Mouse (Mus musculus): ENCODE data around the gene Gm10772. TPM values are rescaled to one million over a fixed set of nuclear protein-coding genes. Genes with fewer than 3 reads are reported as not detected.
"Not testable (repeated sequence)": the region's sequence is repeated elsewhere in the genome, so short reads cannot be mapped to it uniquely, and the experiment has no call there.

The Gm10772 gene
- total RNA-seq (2022): not detected

DNA sequence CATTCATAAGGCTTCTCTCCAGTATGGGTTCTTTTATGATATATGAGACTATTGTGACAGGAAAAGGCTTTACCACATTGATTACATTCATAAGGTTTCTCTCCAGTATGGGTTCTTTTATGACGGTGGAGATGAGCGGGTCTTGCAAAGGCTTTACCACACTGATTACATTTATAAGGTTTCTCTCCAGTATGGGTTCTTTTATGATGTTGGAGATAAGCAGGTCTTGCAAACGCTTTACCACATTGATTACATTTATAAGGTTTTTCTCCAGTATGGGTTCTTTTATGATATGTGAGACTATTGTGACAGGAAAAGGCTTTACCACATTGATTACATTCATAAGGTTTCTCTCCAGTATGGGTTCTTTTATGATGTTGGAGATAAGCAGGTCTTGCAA, at the start of gene Gm10772:
Gene Gm10772, minus strand, starts transcription at position 101 of the 400 bp plus-strand sequence.
- DNase-seq (ENCODE audit: low spot score in 2 of 2): not testable (repeated sequence)

DNA sequence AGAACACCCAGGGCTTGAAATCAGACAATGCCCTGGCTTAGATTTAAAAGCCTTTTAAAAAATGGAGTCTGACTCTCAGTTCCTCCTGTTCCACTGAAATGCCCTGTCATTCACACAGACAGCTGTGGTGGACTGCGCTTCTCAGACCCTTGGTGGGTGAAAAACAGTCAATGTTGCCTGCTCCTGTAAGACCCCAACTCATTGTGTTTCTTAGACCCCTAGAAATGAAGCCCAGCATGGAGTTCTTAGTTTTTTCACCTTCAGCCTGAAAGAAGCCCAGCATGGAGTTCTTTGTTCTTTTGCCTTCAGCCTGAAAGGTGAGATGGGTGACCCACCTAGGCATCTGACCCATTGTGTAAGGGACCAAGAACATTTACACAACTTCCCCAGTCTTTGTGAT, 36.5 kb upstream of the Gm10772 start:
- not testable (repeated sequence) for DNase-seq (ENCODE audit: low spot score in 2 of 2)

DNA sequence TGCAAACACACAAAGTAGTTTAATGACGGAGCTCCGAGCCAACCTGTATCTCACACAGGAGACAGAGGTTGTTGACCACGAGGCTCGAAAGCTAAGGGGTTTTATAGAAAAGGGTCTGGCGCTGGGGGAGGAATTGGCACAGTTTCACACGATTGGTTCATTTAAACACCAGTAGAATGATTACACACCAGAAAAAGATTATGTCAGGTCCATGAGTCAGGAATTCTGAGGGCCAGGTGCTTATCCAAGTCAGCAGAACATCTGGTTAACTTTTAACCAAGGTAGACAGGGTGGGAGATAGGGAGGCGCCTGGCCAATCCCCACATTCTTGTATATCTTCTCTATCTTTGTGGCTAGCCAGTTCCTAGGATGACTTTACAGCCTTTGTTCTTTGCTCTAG, 35.8 kb upstream of the Gm10772 start:
- not testable (repeated sequence) for DNase-seq (ENCODE audit: low spot score in 2 of 2)

DNA sequence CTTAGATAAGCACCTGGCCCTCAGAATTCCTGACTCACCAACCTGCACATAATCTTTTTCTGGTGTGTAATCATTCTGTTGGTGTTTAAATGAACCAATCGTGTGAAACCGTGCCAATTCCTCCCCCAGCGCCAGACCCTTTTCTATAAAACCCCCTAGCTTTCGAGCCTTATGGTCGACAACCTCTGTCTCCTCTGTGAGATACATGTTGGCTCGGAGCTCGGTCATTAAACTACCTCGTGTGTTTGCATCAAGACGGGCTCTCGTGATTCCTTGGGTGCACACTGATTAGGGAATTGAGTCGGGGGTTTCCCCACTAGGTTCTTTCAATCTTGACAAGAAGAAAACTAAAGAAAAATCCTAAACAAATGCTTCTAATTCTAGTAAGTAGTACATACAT, 13.0 kb downstream of the Gm10772 start:
- no peak for DNase-seq (ENCODE audit: low spot score in 2 of 2)

GRCm38 (mm10) chr13:66213811-66214210, 13.6 kb downstream of the Gm10772 start:
- not testable (repeated sequence) for DNase-seq (ENCODE audit: low spot score in 2 of 2)

DNA sequence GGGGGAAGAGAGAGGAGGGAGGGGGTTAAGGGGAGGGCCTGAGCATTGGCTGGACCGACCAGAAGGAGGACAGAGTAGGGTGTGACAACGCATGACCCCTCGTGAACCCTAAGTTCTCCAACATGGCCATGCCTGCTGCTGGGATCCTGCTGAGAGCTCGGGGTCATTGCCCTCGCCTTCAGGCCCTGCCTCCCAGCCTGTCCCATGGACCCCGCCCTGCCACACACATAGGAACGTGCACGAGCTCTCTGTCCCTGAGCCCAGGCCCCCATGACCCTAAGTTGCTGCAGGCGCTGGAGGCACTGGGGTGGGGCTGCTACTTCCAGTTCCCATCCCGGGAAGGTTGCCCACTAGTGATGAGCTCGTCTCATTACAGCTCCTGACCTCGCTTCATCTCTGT, 48.2 kb downstream of the Gm10772 start:
- DNase-seq (ENCODE audit: low spot score in 2 of 2): not testable (repeated sequence)

Other genes with a start within 250 kb of the Gm10772 start
- gene Gm10324, start 108.0 kb downstream of the Gm10772 start, total RNA-seq (2022): not detected
- not detected for gene 2410141K09Rik, start 213.5 kb upstream of the Gm10772 start, total RNA-seq (2022)